Mouse (Mus musculus): ENCODE data around the gene Dusp23. TPM values are rescaled to one million over a fixed set of nuclear protein-coding genes. Genes with fewer than 3 reads are reported as not detected.

Dusp23 gene
- polyA plus RNA-seq, 1 experiment from 2014 or later = 17.1 TPM

DNA sequence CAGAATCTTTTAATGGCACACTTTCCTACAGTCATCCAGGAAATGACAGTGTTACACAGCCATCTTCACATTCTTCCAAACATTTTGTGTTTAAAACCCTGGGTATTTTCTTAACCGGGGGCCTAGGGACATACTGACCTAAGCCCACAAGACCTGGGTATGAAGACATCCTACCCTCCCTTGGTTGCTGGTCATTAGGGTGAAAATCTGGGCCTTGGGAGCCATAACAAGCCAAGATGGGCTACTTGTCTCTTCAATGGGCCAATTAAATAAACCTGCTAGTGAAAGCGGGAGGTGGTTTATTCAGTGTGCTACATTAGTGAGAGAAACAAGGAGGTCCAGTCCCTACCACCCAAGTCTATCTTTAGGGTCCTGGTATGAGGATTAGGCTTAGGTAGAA, 1.4 kb upstream of the Dusp23 start:
- no peak overlapping the region for H3K4me2 ChIP-seq (replicated peaks; ENCODE audit: low read depth)
- no peak overlapping the region for H3K9ac ChIP-seq (ENCODE audit: low read length)
- no peak for TF ChIP-seq EP300 (optimal IDR thresholded peaks at IDR 0.05)
- no peak for TF ChIP-seq CTCF (IDR thresholded peaks at IDR 0.05; ENCODE audit: low read depth)
- no peak overlapping the region for H3K27ac ChIP-seq (replicated peaks)
- ATAC-seq (ENCODE audit: low FRiP score, low TSS enrichment) (no peak), DNase-seq (ENCODE audit: low spot score) (no peak)
- H3K4me1 ChIP-seq (replicated peaks; ENCODE audit: control insufficient read depth, insufficient read depth) = no peaks in the 10 kb centered on the region; the same call in 1 of the 2 replicates
- H3K4me3 ChIP-seq (ENCODE audit: low read depth, low read length) = no peak overlapping the region
- WGBS = 88% methylated on average over 2 of the region's 2 CpGs
- H3K9me3 ChIP-seq (ENCODE audit: control insufficient read depth, low read length) = no peaks in the 10 kb centered on the region
- no peaks in the 10 kb centered on the region for H3K36me3 ChIP-seq (ENCODE audit: control insufficient read depth, insufficient read depth, low read length)
- no peaks in the 10 kb centered on the region for H3K27me3 ChIP-seq (ENCODE audit: control insufficient read depth, insufficient read depth, low read length)

DNA sequence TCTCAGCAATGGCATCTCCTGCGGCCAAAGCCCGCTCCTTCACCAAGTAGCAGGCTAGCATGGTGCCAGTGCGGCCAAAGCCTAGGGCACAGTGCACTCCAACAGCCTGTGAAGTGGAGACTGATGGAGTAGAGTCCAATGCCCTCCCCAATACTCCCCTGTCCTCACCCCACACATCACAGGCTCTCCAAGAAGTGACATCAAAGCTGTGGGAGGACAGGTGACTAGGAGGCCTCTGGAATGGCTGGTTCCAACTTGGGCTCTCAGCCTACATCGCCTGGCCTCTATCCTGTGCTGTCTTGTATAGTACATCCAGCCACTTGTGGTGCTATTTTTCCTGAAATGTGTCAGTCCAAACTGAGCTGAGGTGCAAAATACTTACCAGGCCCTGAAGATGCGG, 1.0 kb downstream of the Dusp23 start:
- H3K27me3 ChIP-seq (ENCODE audit: control insufficient read depth, insufficient read depth, low read length) = no peaks in the 10 kb centered on the region
- H3K9me3 ChIP-seq (ENCODE audit: control insufficient read depth, low read length) = no peaks in the 10 kb centered on the region
- H3K4me2 ChIP-seq (replicated peaks; ENCODE audit: low read depth) = no peak overlapping the region
- no peak overlapping the region for H3K9ac ChIP-seq (ENCODE audit: low read length)
- no peaks in the 10 kb centered on the region for H3K36me3 ChIP-seq (ENCODE audit: control insufficient read depth, insufficient read depth, low read length)
- ATAC-seq (ENCODE audit: low FRiP score, low TSS enrichment) = no peak
- H3K27ac ChIP-seq (replicated peaks) = no peak overlapping the region
- WGBS = 90% methylated on average over 5 of the region's 5 CpGs
- TF ChIP-seq CTCF (IDR thresholded peaks at IDR 0.05; ENCODE audit: low read depth) (no peak), EP300 (optimal IDR thresholded peaks at IDR 0.05) (no peak)
- no peaks in the 10 kb centered on the region; the same call in 1 of the 2 replicates for H3K4me1 ChIP-seq (replicated peaks; ENCODE audit: control insufficient read depth, insufficient read depth)
- H3K4me3 ChIP-seq (ENCODE audit: low read depth, low read length) = no peak overlapping the region
- DNase-seq (ENCODE audit: low spot score) = no peak

DNA sequence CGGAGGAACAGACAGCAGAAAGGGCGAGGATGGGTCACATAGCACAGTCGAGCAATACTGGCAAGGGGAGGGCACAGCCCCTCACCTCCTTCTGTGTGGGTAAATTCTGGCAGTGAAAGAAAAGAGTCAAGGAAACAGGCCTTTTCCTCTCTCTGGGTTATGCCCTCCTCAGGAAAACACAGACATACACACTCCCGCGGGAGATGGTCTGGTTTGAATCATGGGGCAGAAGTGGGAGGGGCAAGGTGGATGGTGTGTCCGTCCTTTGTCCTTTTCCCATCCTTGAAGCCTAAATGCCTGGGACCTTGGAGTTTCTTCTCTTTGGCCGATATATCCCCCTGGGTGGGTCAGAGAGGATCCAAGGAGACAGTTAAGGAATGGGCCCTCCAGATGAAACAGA, 2.9 kb downstream of the Dusp23 start:
- Histone ChIP-seq H3K4me3 (ENCODE audit: low read depth, low read length) (no peak overlapping the region), H3K4me2 (replicated peaks; ENCODE audit: low read depth) (no peak overlapping the region), H3K4me1 (replicated peaks; ENCODE audit: control insufficient read depth, insufficient read depth) (no peaks in the 10 kb centered on the region; the same call in 1 of the 2 replicates), H3K9ac (ENCODE audit: low read length) (no peak overlapping the region), H3K27ac (replicated peaks) (no peak overlapping the region), H3K36me3 (ENCODE audit: control insufficient read depth, insufficient read depth, low read length) (no peaks in the 10 kb centered on the region), H3K9me3 (ENCODE audit: control insufficient read depth, low read length) (no peaks in the 10 kb centered on the region), H3K27me3 (ENCODE audit: control insufficient read depth, insufficient read depth, low read length) (no peaks in the 10 kb centered on the region)
- TF ChIP-seq CTCF (IDR thresholded peaks at IDR 0.05; ENCODE audit: low read depth) (no peak), EP300 (optimal IDR thresholded peaks at IDR 0.05) (no peak)
- no peak for DNase-seq (ENCODE audit: low spot score)
- ATAC-seq (ENCODE audit: low FRiP score, low TSS enrichment) = no peak
- WGBS = 72% methylated on average over 7 of the region's 7 CpGs

DNA sequence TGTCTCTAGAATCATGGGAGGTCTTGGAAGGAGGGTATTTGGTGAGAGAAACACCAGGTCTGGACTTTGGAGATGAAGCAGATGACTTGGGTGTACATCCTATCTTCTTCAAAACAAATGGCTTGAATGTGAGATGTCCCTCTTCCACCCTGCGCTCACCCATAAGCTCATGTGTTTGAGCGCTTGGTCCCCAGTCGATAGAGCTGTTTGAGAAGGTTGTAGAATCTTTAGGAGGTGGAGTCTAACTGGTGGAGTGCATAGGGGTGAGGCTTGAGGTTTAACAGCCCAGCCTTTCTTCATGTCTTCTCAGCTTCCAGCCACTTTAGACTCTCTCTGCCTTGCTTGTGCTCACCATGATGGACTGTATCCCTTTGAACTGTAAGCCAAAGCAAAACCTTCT, 6.5 kb downstream of the Dusp23 start:
- Histone ChIP-seq H3K27me3 (ENCODE audit: control insufficient read depth, insufficient read depth, low read length) (no peaks in the 10 kb centered on the region), H3K36me3 (ENCODE audit: control insufficient read depth, insufficient read depth, low read length) (no peaks in the 10 kb centered on the region), H3K4me1 (replicated peaks; ENCODE audit: control insufficient read depth, insufficient read depth) (no peaks in the 10 kb centered on the region), H3K9me3 (ENCODE audit: control insufficient read depth, low read length) (no peaks in the 10 kb centered on the region), H3K9ac (ENCODE audit: low read length) (no peak overlapping the region), H3K4me3 (ENCODE audit: low read depth, low read length) (no peak overlapping the region), H3K4me2 (replicated peaks; ENCODE audit: low read depth) (no peak overlapping the region), H3K27ac (replicated peaks) (no peak overlapping the region)
- no peak for ATAC-seq (ENCODE audit: low FRiP score, low TSS enrichment)
- WGBS = 93% methylated on average over 3 of the region's 3 CpGs
- peak; percentile 5 for DNase-seq (ENCODE audit: low spot score)
- TF ChIP-seq EP300 (optimal IDR thresholded peaks at IDR 0.05) (no peak), CTCF (IDR thresholded peaks at IDR 0.05; ENCODE audit: low read depth) (no peak)

DNA sequence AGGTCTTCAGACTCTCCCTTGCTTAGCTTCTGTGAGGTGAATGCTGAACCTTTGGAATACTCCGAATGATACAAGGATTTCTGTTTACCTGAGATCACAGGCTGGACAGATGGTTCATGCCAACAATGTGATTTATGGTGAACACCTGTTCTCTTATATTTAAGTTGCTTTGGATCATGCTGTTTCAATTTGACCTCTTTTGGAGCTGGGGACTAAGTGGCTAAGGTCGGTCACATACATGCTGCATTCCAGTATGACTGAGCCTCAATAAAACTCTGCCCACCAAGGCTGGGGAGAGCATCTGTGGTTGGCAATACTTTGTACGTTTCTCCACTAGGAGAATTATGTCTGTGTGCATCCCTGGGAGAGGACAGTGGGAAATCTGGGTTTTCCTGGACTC, 8.7 kb downstream of the Dusp23 start:
- Histone ChIP-seq H3K9me3 (ENCODE audit: control insufficient read depth, low read length) (no peaks in the 10 kb centered on the region), H3K4me1 (replicated peaks; ENCODE audit: control insufficient read depth, insufficient read depth) (no peaks in the 10 kb centered on the region), H3K36me3 (ENCODE audit: control insufficient read depth, insufficient read depth, low read length) (no peaks in the 10 kb centered on the region), H3K9ac (ENCODE audit: low read length) (no peak overlapping the region), H3K4me3 (ENCODE audit: low read depth, low read length) (no peak overlapping the region), H3K27me3 (ENCODE audit: control insufficient read depth, insufficient read depth, low read length) (no peaks in the 10 kb centered on the region), H3K4me2 (replicated peaks; ENCODE audit: low read depth) (no peak overlapping the region), H3K27ac (replicated peaks) (no peak overlapping the region)
- 50% methylated on average over 3 of the region's 3 CpGs for WGBS
- ATAC-seq (ENCODE audit: low FRiP score, low TSS enrichment) = no peak
- DNase-seq (ENCODE audit: low spot score) = no peak
- TF ChIP-seq EP300 (optimal IDR thresholded peaks at IDR 0.05) = no peak
- TF ChIP-seq CTCF (IDR thresholded peaks at IDR 0.05; ENCODE audit: low read depth) = no peak

DNA sequence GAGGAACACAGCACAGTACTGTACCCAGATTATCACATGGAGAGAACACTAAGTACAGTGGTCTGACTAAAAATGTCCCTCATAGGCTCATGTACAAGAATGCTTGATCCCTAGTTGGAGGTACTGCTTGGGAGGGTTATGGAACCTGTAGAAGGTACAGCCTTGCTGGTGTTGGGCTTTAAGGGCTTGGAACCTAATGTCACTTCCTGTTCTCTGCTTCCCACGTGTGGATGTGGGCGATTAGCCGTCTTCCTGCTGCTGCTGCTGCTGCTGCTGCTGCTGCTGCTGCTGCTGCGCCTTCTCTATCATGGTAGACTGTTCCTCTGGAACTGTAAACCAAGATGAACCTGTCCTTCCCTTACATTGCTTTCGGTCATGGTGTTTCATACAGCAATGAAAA, 9.2 kb downstream of the Dusp23 start:
- Histone ChIP-seq H3K27ac (replicated peaks) (no peak overlapping the region), H3K27me3 (ENCODE audit: control insufficient read depth, insufficient read depth, low read length) (no peaks in the 10 kb centered on the region), H3K4me2 (replicated peaks; ENCODE audit: low read depth) (no peak overlapping the region), H3K36me3 (ENCODE audit: control insufficient read depth, insufficient read depth, low read length) (no peaks in the 10 kb centered on the region), H3K4me3 (ENCODE audit: low read depth, low read length) (no peak overlapping the region), H3K9me3 (ENCODE audit: control insufficient read depth, low read length) (no peaks in the 10 kb centered on the region), H3K4me1 (replicated peaks; ENCODE audit: control insufficient read depth, insufficient read depth) (no peaks in the 10 kb centered on the region), H3K9ac (ENCODE audit: low read length) (no peak overlapping the region)
- 60% methylated on average over 5 of the region's 5 CpGs for WGBS
- DNase-seq (ENCODE audit: low spot score) (no peak), ATAC-seq (ENCODE audit: low FRiP score, low TSS enrichment) (no peak)
- TF ChIP-seq EP300 (optimal IDR thresholded peaks at IDR 0.05) = no peak
- TF ChIP-seq CTCF (IDR thresholded peaks at IDR 0.05; ENCODE audit: low read depth) = no peak
